Mouse (Mus musculus) yolk sac, embryonic 10.5 days (tissue): ENCODE results near the gene Ntrk2.

Source experiments
- DNase-seq: peaks from one replicate; pipeline ENCODE4 v3.0.0-alpha.2; 2017; ENCODE audit warnings: low spot score

Gene Ntrk2

GRCm38 (mm10) chr13:58965826-58966225 lies 159.5 kb downstream of the Ntrk2 start:
- DNase-seq, result no peak

DNA sequence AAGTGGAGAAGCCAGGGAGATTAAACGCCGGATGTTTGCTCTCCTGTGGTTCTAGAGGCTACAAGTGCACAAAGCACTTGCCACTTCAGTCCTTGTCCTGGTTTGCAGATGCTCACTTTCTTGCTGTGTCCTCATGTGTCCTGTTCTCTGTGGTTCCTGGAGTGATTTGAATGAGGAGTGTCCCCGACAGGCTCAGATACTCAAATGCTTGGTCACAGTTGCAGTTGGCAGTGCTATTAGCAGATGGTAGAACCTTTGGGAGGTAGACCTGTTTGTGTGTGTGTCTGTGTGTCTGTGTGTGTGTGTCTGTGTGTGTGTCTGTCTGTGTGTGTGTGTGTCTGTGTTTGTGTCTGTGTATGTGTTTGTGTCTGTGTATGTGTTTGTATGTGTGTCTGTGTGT lies 160.1 kb downstream of the Ntrk2 start:
- no peak for DNase-seq

GRCm38 (mm10) chr13:58968168-58968567 lies 161.8 kb downstream of the Ntrk2 start:
- no peak for DNase-seq

DNA sequence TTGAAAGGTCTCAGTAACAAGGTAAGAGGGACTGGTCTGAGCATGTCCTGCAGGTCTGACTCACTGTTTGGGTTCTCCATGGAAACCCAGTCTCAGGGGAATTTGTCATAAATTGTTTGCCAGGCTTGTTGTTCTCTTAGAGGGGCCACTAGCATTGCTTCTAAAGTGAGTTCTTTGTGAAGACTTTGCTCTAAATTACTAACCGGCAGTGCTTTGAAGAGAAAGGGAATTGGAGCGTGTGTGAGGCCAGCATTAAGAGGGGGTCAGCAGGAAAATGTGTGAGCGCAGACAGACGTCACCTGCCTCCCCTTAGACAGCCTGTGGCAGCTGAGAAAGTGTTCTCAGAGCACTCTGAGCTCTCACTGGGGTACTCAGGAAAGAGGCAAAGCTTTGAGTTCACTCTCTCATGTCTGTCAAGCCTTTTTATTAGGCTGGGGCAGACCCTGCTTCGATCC lies 165.1 kb downstream of the Ntrk2 start:
- DNase-seq, result no peak

- no peak for DNase-seq
Measured at GRCm38 (mm10) chr13:58972511-58972910, 166.1 kb downstream of the Ntrk2 start.

GRCm38 (mm10) chr13:58996447-58996846 lies 190.1 kb downstream of the Ntrk2 start:
- no peak for DNase-seq

DNA sequence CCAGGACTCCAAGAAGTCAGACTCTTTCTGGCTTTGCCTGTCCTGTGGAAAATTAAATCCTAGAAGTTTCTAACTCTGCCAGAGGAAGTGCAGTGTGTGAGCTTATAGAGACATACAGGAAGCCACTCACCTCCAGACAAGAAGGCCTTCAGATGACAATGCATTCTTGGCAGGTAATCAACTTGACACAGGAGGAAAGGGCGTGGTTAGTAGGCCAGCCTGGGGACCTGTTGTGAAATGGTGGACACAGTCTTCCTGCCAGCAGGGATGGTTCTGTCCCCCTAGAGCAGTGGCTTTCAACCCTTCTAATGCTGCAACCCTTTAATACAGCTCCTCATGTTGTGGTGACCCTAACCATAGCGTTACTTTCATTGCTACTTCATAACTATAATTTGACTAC lies 191.4 kb downstream of the Ntrk2 start:
- DNase-seq, result no peak

- DNase-seq, result no peak
Measured at GRCm38 (mm10) chr13:58999373-59000053, 193.1 kb downstream of the Ntrk2 start.

- no peak for DNase-seq
Measured at GRCm38 (mm10) chr13:59002943-59003806, 196.8 kb downstream of the Ntrk2 start.

GRCm38 (mm10) chr13:59003807-59004173 lies 197.4 kb downstream of the Ntrk2 start:
- no peak for DNase-seq

DNA sequence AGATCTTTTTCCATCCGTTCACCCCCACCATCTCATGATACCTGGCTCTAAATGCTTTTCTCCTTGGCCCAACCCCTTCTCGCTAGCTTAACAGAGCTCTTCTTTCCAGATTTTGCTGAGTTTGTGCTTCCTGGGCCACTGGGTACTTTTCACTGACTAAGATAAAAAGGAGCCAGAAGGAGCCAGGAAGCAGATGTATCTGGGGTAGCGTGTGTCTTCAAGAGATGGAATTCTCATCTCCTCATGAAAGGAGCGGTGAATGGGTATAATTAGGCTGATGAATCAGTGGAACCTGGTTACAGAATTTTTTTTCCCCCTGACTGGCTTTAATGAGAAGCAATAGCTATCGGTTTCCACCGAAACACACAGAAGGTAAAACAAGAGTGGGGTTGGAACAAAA lies 198.2 kb downstream of the Ntrk2 start:
- no peak for DNase-seq

DNA sequence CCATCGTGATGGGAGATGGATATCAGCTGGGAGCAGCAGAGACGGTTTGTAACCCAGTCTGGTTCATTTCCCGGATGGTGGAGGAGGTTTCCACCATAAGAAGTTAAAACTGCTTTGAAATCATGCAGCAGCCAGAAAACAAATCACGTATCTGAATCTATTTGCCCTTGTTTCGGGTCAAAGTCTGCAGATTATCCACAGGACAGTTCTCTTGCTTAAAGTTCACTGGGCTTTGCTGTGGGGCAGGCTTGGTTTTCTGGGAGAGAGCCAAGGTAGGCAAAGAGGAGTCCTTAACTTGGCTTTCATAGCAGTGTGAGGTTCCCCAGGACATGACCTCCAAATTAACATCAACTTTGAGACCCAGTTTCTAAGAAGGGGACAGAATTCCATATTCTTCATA lies 203.5 kb downstream of the Ntrk2 start:
- no peak for DNase-seq

GRCm38 (mm10) chr13:59010893-59011529 lies 204.6 kb downstream of the Ntrk2 start:
- DNase-seq, result no peak

- peak; percentile 43 for DNase-seq
Measured at GRCm38 (mm10) chr13:59011530-59011903, 205.1 kb downstream of the Ntrk2 start.

DNA sequence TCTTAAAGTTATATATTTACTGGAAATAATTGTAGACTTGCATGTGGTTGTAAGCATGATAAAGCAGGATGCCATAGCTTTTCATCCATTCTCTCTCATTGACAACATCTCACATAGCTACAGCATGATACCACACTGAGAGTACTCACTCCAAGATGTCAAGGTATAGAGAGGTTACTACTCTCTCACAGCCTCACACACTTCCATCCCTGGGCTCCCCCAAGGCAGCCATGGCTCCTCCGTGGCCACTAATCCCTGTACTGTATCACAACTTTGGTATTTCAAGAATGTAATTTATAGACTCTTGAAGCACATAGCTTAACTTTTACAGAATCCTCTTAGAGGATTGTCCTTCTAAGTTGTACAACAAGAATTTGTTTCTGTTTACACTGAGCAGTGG lies 209.0 kb downstream of the Ntrk2 start:
- no peak for DNase-seq

DNA sequence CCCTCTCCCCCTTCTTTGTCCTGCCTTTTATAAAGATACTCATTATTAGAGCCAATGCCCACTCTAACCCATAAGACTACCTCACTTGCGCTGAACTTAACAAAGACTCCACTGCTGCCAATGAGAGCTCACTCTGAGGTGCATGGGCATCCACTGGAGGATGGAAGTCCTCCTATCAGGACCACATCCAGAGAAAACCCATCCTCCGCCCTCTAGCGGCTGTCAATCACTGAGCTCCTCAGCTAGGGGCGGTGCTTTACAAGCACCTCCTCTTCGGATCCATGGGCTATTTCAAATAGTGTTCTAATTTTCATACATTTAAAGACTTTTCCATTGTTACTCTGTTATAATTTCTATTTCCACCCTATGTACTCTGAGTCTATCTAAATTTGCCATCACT lies 210.8 kb downstream of the Ntrk2 start:
- DNase-seq, result no peak

DNA sequence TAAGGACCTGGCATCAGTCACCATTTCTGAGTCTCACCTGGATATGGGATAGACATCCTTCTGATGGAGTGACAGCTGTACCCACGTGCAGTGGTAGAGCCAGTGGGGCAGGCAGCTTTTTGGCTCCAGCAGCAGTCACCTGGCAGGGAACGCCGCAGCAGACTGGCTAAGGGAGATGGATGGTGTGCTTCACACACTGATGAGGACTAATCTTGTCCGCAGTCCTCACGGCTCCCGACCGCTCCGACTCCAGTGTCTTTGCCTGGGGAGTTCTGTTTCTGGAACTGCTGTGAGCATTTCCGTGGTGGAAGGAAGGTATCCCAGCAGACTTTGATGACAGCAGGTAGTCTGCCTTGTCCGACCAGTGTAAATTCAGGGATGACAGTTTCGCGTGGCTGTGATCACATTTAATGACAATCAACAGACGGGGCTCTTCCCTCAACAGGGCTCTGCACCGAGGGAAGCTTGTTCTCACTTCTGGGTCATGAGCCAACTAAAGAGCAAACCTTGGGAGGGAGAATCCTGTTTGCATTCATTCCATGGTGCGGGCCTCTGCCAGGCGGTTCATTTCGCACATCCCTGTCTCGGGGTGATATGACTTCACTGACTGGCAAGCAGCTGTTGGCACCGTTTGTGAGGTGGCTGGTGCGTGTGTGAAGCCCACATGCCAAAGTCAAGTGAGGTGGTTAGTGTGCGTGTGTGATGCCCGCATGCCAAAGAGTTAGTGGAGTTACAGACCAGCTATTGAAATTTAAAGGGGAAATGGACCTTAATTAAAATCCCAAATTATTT lies 216.1 kb downstream of the Ntrk2 start:
- DNase-seq, result no peak

GRCm38 (mm10) chr13:59025653-59026052 lies 219.3 kb downstream of the Ntrk2 start:
- no peak for DNase-seq

GRCm38 (mm10) chr13:59027436-59027835 lies 221.1 kb downstream of the Ntrk2 start:
- DNase-seq, result no peak

GRCm38 (mm10) chr13:59028546-59028945 lies 222.2 kb downstream of the Ntrk2 start:
- no peak for DNase-seq

DNA sequence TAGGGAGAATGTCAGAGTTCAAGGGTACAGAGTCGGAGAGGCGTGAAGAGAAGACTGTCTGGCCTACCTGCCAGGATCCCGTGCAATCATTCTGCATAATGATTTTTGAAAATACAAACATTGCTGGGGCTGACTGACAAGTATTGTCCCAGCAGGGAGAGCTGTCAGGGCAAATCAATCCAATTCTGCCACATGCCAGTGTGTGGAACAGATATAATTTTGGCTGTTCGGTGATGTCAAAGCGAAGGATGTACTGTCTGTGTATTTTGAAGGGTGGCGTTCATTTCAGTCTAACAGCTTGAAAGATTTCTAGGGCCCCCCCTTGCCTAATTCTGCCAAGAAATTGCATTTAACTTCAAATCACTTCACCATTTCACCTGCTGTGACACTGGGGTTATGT lies 224.2 kb downstream of the Ntrk2 start:
- no peak for DNase-seq
